Mouse (Mus musculus): ENCODE results near the gene Samd4b. TPM values are rescaled to one million over a fixed set of nuclear protein-coding genes. Genes with fewer than 3 reads are reported as not detected.

Samd4b gene
- polyA plus RNA-seq, 1 experiment from 2014 or later, result 34.1 TPM

DNA sequence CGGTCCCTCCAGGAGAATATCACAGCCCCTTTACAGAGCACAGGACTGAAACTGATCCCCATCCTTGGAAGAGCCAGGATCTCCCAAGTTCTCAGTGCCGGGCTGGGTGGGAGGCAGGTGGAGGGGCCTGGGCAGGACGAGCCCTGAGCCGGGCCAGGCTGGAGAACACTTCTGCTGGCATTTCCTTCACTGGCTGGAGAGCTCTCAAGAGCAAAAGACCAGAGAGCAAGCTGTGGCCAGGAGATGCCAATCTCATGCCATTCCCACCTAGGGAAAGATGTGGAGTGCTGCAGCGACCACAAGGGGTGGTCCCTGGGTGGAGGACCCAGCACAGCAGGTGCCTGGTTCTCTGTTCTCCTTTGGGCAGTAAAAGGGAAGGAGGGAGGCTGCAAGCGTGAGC is 12.9 kb downstream of the Samd4b start:
- no peak for ATAC-seq (ENCODE audit: low FRiP score, low read depth)
- peaks cover 16% of the 10 kb centered on the region for H3K4me1 ChIP-seq
- no peaks in the 10 kb centered on the region for H3K9me3 ChIP-seq
- no peak overlapping the region for H3K4me2 ChIP-seq (replicated peaks)
- no peak overlapping the region for H3K27ac ChIP-seq (replicated peaks)
- no peaks in the 10 kb centered on the region for H3K27me3 ChIP-seq
- H3K9ac ChIP-seq (replicated peaks), result no peak overlapping the region
- WGBS, result 83% methylated on average over 6 of the region's 6 CpGs
- H3K36me3 ChIP-seq, result peaks cover 3% of the 10 kb centered on the region; the same call in 1 of the 2 replicates
- no peak overlapping the region for H3K4me3 ChIP-seq

DNA sequence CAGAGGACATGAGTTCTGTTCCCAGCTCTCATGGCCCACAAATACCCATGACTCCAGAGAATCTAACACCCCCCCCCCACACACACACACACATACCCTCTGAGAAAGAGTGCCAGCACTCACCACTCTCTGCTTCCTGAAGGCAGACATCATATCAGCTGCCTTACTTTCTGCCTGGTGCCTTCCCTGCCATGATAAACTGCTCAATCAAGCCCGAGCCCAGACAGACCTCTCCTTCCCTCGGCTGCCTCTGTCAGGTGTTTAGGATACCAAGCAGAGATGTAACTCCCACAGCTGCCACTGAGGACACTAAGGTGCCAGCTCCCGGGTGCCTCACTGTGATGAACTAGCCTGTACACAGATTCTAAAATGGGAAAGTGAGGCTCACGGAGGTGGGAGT is 13.5 kb downstream of the Samd4b start:
- Histone ChIP-seq H3K27me3 (no peaks in the 10 kb centered on the region), H3K4me1 (peaks cover 20% of the 10 kb centered on the region), H3K27ac (replicated peaks) (no peak overlapping the region), H3K36me3 (peaks cover 3% of the 10 kb centered on the region; the same call in 1 of the 2 replicates), H3K9me3 (no peaks in the 10 kb centered on the region), H3K4me2 (replicated peaks) (no peak overlapping the region), H3K9ac (replicated peaks) (no peak overlapping the region), H3K4me3 (no peak overlapping the region)
- 87% methylated on average over 4 of the region's 4 CpGs for WGBS
- ATAC-seq (ENCODE audit: low FRiP score, low read depth), result no peak

DNA sequence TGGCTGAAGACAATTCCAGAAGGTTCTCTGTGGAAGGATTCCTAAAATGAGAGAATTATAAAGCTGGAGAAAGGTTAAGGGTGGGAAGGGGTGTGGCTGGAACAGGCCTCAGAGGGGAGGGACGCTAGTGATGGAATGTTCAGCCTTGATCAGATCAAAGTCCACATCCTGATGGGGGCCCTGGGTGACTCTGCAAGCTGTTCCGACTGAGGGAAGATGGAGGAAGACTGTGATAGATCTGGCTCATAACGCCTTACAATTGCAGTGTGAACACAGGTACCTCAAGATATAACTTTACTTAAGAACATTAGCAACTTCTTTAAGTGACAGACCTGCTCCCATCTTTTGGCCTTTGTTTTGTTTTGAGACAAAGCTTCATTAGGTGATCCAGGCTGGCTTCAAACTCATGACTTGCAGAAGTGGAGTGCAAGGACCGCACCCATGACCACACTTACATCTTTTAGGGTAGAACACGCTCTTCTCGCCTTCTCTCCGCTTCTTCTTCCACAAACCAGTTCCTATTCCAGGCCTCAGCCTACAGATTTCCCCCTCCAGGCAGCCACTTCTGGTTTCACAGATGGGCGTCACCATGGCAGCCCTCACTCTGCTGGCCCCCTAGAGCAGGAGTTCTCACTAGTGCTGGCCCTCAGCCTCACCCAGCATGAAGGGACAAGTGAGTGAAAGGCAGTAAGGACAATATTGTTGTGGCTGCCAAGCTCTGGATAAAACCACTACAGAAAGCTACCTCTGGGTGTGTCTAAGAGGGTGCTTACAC is 14.2 kb downstream of the Samd4b start:
- ATAC-seq (ENCODE audit: low FRiP score, low read depth), result no peak
- no peak overlapping the region for H3K4me3 ChIP-seq
- no peak overlapping the region for H3K27ac ChIP-seq (replicated peaks)
- 84% methylated on average over 8 of the region's 8 CpGs for WGBS
- no peaks in the 10 kb centered on the region for H3K9me3 ChIP-seq
- H3K27me3 ChIP-seq, result no peaks in the 10 kb centered on the region
- no peak overlapping the region for H3K4me2 ChIP-seq (replicated peaks)
- H3K36me3 ChIP-seq, result peaks cover 3% of the 10 kb centered on the region; the same call in 1 of the 2 replicates
- no peak overlapping the region for H3K9ac ChIP-seq (replicated peaks)
- peaks cover 24% of the 10 kb centered on the region for H3K4me1 ChIP-seq

DNA sequence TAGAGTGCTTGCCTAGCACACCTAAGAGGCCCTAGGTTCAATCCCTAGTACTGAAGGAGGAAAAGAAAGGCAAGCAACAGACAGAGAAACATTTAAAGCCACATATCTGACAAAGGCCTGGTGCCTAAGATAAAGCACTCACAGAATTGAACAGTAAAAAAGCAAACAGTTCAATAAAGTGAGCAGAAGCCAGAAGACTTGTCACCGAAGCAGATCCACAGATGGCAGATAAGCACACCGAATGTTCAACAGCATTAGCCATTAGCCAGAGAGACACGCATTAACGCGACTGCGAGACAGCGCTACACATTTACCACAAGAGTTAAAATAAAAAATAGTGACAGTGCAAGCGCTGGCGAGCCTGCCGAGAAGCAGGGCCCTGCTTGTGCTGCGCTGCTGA is 15.1 kb downstream of the Samd4b start:
- Histone ChIP-seq H3K4me2 (replicated peaks) (no peak overlapping the region), H3K27ac (replicated peaks) (no peak overlapping the region), H3K4me3 (no peak overlapping the region), H3K9ac (replicated peaks) (no peak overlapping the region), H3K4me1 (peaks cover 20% of the 10 kb centered on the region), H3K27me3 (no peaks in the 10 kb centered on the region), H3K9me3 (no peaks in the 10 kb centered on the region), H3K36me3 (peaks cover 3% of the 10 kb centered on the region; the same call in 1 of the 2 replicates)
- no peak for ATAC-seq (ENCODE audit: low FRiP score, low read depth)
- WGBS, result 95% methylated on average over 11 of the region's 11 CpGs

DNA sequence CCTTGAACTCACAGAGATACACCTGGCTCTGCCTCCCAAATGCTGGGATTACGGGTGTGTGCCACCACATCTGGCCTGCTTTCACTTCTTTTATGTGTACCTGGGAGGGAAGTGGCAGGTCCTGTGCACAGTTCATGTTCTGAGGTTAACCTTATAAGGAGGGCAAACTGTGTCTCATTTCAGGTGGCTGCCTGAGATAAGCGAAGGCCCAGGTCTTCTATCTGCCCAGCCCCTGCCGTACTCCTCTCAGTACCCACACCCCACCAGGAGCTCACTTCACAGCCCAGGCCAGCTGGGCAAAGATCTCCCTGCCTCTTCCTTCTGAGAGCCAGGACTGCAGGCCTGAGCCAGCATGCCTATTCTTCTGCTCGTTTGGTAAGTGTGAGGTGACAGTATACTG is 16.2 kb downstream of the Samd4b start:
- no peak overlapping the region for H3K9ac ChIP-seq (replicated peaks)
- H3K9me3 ChIP-seq, result no peaks in the 10 kb centered on the region
- no peak overlapping the region for H3K4me2 ChIP-seq (replicated peaks)
- 91% methylated on average over 4 of the region's 4 CpGs for WGBS
- peaks cover 9% of the 10 kb centered on the region for H3K4me1 ChIP-seq
- no peaks in the 10 kb centered on the region for H3K27me3 ChIP-seq
- H3K4me3 ChIP-seq, result no peak overlapping the region
- H3K36me3 ChIP-seq, result peaks cover 3% of the 10 kb centered on the region; the same call in 1 of the 2 replicates
- ATAC-seq (ENCODE audit: low FRiP score, low read depth), result no peak
- H3K27ac ChIP-seq (replicated peaks), result no peak overlapping the region

DNA sequence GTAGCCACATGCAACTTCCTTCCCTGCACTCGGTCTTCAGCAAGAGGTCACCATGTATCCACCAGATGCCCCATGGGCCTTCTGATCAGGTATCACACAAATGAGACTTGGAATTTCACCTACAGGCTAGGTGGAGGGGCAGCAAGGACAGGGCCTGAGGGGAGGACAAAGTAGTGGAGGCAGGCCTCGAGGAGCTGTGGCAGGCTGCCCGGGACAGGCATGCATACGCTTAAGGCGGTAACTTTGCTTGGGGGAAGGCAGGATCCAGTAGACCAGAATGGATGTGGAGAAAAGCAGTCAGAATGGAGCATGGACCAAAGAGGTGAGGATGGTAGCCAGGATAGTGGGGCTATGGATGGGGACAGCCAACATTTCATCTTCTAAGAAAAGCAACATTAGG is 18.1 kb downstream of the Samd4b start:
- no peak overlapping the region for H3K27ac ChIP-seq (replicated peaks)
- no peaks in the 10 kb centered on the region for H3K27me3 ChIP-seq
- H3K9me3 ChIP-seq, result no peaks in the 10 kb centered on the region
- no peak overlapping the region for H3K4me2 ChIP-seq (replicated peaks)
- no peak overlapping the region for H3K4me3 ChIP-seq
- no peak overlapping the region for H3K9ac ChIP-seq (replicated peaks)
- ATAC-seq (ENCODE audit: low FRiP score, low read depth), result no peak
- 79% methylated on average over 5 of the region's 5 CpGs for WGBS
- H3K36me3 ChIP-seq, result peaks cover 3% of the 10 kb centered on the region; the same call in 1 of the 2 replicates
- 0 out of 2 replicates have a peak, but pooled peaks cover 8% of the 10 kb centered on the region for H3K4me1 ChIP-seq

DNA sequence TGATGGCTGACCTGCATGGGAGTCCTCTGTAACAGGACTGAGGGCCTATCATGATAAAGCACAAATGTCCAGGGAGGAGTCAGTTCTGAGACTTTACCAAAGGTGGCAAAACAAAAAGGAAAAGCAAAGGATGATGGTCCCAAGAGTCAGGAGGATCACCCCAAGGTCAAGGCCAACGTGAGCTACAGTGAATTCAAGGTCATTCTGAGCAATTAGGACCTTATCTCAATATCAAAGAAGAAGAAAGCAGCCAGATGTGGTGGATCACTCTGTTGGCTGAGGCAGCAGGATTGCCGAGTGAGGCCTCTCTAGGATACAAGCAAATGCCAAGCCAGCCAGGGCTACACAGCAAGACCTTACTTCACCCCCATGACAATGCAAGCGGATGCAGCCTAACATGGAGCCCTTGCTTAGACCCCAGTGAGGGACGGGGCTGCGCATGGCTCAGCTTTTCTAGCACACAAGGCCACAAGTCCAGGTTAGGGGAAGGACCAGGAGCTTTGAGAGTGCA is 19.3 kb downstream of the Samd4b start:
- Histone ChIP-seq H3K27ac (replicated peaks) (no peak overlapping the region), H3K4me3 (no peak overlapping the region), H3K4me1 (0 out of 2 replicates have a peak, but pooled peaks cover 8% of the 10 kb centered on the region), H3K36me3 (peaks cover 3% of the 10 kb centered on the region; the same call in 1 of the 2 replicates), H3K27me3 (no peaks in the 10 kb centered on the region), H3K4me2 (replicated peaks) (no peak overlapping the region), H3K9ac (replicated peaks) (no peak overlapping the region), H3K9me3 (no peaks in the 10 kb centered on the region)
- ATAC-seq (ENCODE audit: low FRiP score, low read depth), result no peak
- WGBS, result 78% methylated on average over 5 of the region's 5 CpGs

DNA sequence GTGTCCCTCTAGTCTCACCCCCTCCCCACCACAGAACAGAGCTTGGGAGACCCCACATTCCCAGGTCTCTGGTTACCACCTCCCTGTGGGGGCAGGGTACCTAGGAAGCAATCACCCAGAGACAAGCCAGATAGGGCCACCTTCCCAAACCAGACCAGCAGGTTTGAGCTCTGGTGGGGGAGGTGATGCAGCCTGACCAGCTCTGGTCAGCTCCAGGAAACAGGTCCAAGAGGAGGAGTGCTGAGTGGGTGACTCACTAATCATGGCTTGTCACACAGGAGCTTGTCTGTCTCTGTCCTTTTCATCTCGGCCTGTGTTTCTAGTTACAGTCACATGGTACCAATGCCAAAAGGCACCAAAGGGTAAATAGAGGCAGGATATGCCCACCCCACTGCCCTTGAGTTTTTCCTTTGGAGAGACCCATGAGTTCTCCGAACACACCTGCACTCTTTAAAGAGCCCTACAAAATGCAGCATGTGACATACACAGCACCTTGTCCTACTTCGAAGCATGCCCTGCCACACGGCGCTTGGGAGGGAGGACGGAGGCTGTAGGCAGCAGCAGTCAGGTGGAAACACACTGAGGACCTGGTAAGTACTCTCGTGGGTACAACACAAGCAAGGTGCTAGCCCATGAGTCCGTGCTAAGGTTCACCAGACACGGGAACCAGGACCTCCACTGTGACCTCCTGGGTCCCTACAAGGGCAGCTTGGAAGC is 20.0 kb downstream of the Samd4b start:
- H3K27me3 ChIP-seq, result no peaks in the 10 kb centered on the region
- no peak overlapping the region for H3K27ac ChIP-seq (replicated peaks)
- H3K4me1 ChIP-seq, result 0 out of 2 replicates have a peak, but pooled peaks cover 8% of the 10 kb centered on the region
- H3K4me3 ChIP-seq, result no peak overlapping the region
- H3K9ac ChIP-seq (replicated peaks), result no peak overlapping the region
- H3K4me2 ChIP-seq (replicated peaks), result no peak overlapping the region
- WGBS, result 90% methylated on average over 9 of the region's 9 CpGs
- peaks cover 3% of the 10 kb centered on the region; the same call in 1 of the 2 replicates for H3K36me3 ChIP-seq
- H3K9me3 ChIP-seq, result no peaks in the 10 kb centered on the region
- ATAC-seq (ENCODE audit: low FRiP score, low read depth), result no peak

DNA sequence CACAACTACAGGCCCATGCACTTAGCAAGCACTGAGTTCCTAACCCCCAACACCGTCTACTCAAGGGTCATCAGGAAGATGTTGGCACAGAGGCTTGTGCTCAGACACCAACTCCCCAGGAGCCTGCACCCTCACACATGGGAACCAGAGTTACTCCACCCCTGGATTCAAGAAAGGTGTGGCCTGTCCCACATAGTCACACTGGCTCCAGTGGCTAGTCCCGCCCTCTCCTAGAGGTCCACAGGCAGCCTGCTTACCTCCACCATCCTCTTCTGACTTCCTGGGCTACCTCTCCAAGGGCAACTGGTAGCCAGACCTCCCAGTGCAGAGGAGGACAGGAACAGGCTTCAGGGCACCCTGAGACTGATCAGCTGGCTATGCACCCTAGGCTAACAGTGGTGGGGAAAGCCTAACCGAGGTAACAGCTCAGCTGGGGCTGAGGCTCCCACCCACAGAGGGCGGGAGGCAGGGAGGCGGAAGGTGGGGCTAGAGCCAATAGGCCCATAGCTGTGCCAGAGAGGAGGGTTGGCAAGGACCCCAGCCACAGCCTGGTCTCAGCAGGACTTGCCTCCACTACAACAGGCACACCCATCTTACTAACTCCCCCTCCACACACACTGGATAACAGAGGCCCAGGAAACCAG is 21.6 kb downstream of the Samd4b start:
- WGBS, result 83% methylated on average over 5 of the region's 5 CpGs
- H3K27ac ChIP-seq (replicated peaks), result no peak overlapping the region
- H3K27me3 ChIP-seq, result no peaks in the 10 kb centered on the region
- H3K36me3 ChIP-seq, result no peaks in the 10 kb centered on the region
- no peak for ATAC-seq (ENCODE audit: low FRiP score, low read depth)
- H3K4me1 ChIP-seq, result peaks cover 14% of the 10 kb centered on the region; the same call in 1 of the 2 replicates
- H3K9me3 ChIP-seq, result no peaks in the 10 kb centered on the region
- no peak overlapping the region for H3K9ac ChIP-seq (replicated peaks)
- no peak overlapping the region for H3K4me3 ChIP-seq
- no peak overlapping the region for H3K4me2 ChIP-seq (replicated peaks)

DNA sequence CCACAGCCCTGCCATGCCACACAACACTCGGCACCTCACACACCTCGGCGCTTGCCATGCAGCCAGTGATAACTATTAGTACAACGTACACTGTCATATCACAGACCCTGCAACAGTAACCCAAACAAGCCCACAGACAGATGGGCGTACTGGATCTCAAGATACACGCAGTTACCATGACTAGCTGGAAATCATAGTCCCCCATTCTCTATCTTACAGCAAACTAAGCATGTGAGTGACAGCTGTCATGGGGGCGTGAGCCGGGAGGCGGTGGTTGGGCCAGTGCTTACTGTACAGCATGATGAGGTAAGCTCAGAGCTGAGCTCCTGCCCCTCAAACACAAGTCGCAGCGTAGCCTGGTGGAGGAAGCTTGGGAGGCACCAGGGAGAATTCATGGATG is 22.3 kb downstream of the Samd4b start:
- Histone ChIP-seq H3K9ac (replicated peaks) (no peak overlapping the region), H3K4me1 (peaks cover 14% of the 10 kb centered on the region; the same call in 1 of the 2 replicates), H3K27ac (replicated peaks) (no peak overlapping the region), H3K27me3 (no peaks in the 10 kb centered on the region), H3K4me2 (replicated peaks) (no peak overlapping the region), H3K4me3 (no peak overlapping the region), H3K36me3 (no peaks in the 10 kb centered on the region), H3K9me3 (no peaks in the 10 kb centered on the region)
- no peak for ATAC-seq (ENCODE audit: low FRiP score, low read depth)
- 94% methylated on average over 11 of the region's 11 CpGs for WGBS

DNA sequence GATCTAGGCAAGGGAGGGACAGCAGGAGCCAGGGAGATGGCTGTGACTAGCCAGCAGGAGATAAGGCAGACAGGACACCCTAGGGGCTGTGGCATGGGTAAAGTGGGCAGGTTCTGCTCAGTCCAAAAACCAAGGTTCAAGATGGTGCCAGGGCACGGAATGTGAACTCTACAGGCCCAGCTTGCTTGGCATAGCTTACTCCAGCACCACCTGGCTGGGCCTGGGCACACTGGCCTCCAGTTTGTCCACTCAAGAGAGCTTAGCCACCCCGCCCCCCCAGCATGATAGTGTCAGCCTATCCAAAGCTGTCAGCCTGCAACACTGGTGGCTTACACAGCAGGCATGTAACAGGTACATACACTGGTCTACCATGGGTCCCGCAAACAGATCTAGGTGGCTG is 24.7 kb downstream of the Samd4b start:
- 100% methylated on average over 3 of the region's 3 CpGs for WGBS
- no peaks in the 10 kb centered on the region for H3K27me3 ChIP-seq

More for the DNA sequence above, 24.7 kb downstream of the Samd4b start:
- Histone ChIP-seq H3K9me3 (no peaks in the 10 kb centered on the region), H3K4me2 (replicated peaks) (no peak overlapping the region), H3K9ac (replicated peaks) (no peak overlapping the region), H3K27ac (replicated peaks) (no peak overlapping the region), H3K4me1 (peaks cover 7% of the 10 kb centered on the region; the same call in 1 of the 2 replicates), H3K4me3 (no peak overlapping the region), H3K36me3 (0 out of 2 replicates have a peak, but pooled peaks cover 3% of the 10 kb centered on the region)
- ATAC-seq (ENCODE audit: low FRiP score, low read depth), result no peak

All from midbrain, embryonic 12.5 days (tissue).